Mouse (Mus musculus) skeletal muscle tissue, adult 2 months (tissue): ENCODE data around the gene Pla2g7.

ENCODE experiments used
- DNase-seq: peaks from one replicate; pipeline ENCODE4 v3.0.0-alpha.2; 2012; ENCODE audit warnings: low read depth, low spot score

The Pla2g7 gene

DNA sequence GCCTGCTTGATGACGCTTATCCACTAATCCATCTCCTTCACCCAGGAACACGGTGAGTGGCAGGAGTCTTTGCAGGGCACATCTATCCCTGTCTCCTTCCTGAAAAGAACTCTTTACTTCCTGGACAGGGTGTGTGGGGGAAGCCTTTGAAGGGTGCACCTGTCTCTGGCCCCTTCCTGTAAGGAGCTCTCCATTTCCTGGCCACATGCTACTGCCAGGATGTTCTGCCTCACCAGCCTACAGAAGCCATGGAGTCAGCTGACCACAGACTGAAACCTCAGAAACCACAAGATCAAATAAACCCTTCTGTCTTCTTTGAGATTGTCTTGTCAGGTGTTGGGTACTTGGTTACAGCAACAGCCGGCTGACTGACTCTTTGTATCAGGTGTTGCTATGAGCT lies 77.2 kb downstream of the Pla2g7 start:
- no peak for DNase-seq

DNA sequence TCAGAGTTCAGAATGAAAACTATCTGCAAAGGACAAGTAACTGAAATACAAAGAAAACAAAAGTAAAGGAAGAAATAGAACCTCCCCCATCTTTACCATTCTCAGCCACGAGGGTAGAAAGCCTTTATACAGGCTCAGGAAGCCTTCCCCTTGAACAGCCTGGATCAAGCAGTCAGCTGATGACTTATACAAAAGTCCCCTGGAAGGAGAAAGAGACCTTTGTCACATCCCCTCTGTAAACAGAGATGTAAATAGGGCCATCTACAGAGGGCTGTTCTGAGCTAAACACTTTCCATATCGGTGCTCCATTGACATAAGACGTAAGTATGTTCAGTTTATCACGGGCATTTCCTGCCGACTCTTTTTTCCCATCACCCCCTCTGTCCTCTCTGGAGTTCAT lies 79.0 kb downstream of the Pla2g7 start:
- no peak for DNase-seq

DNA sequence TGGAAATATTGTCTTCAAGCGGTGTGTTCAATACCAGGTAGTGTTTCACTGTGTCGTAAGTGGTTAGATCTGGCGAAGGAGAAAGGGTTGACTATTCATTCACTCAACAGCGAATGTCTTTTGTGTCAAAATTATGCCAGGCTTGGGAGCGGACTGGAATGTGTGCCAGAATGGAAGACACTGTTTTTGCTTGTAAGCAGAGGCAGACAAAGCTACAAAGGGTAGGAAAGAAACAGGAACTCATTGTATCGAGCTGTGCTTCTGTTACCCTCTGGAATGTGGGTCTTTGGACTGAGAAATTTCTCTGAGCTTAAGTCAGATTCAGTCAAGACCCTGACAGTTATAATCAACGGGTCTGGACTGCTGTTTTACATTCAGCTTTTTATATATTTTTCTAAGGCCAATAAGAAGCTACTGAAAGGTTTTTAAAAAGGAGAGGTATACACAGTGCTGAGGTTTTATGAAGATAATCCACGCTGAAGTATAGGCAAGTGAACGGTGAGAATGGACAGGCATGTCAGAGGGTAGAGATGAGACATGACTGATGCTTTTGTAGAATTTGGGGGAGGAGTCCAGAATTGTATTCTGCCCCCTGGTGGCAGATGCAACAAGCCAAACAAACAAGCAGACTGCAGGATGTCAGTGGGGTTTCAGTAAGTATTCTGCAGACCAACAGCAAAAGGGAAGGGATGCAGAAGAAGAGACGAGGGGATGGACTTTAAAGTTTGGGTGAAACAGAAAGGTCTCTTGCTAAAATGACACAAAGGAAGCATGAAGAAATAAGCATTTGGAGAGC lies 81.9 kb downstream of the Pla2g7 start:
- DNase-seq, result no peak

DNA sequence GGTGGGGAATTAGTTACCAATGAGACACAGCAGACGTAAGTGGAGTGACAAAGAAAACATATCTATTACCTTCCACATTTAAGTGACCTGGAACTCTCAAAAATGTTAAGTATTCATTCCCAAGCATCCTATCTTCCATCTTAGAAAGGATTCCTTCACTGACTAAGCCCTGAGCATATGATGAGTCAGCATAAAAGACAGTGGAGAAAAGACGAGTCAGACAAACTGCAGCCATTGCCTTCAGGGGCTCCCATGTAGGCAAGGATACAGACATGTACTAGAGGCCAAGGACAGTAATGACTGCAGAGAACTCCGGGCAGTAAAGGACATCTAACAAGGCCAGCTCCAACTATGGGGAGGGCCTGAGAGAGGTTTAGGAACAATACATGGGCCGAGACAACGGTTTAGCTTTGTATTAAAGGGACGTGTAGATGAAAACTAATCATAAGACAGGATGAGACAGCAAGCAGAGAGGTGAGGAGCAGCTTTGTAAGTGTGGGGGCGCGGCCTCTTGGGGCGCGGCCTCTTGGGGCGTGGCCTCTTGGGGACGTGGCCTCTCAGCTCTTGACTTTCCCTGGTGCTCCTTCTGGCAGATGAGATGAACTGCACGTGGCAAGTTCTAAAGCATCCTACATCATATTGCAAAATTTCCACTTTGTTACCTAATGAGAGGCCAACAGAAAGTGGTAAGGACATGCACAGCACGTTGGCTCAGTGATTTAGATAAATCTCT lies 83.6 kb downstream of the Pla2g7 start:
- DNase-seq, result no peak
